Mouse (Mus musculus): ENCODE measurements around the gene Svop. TPM values are rescaled to one million over a fixed set of nuclear protein-coding genes. Genes with fewer than 3 reads are reported as not detected.

The Svop gene
- polyA plus RNA-seq, 1 experiment: 0.33 TPM

DNA sequence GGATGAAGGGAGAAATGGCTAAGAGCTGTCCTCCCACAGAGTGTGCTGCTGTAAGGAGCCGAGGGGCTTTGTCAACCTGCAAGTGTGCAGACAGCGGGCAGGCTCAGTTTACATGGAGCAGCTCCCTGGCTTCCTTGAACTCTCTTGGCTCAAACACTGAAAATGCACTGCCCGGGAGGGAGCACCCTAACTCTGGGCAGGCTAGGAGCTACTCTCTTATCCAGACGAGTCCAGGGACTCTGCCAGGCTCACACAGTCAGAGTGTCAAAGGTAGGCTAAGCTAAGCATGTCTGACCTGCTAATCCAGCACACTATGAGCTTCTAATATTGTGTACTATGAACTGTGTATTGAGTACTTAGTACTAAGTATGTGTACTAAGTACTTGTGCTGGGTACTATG, 84.4 kb downstream of the Svop start:
- 79% methylated on average over 4 of the region's 4 CpGs for whole genome bisulfite sequencing
- DNase-seq (ENCODE audit: low read depth, low spot score): no peak

GRCm38 (mm10) chr5:114005100-114005499, 86.3 kb downstream of the Svop start:
- DNase-seq (ENCODE audit: low read depth, low spot score): no peak
- 27% methylated on average over 5 of the region's 5 CpGs for WGBS

- no peak for DNase-seq (ENCODE audit: low read depth, low spot score)
- 32% methylated on average over 11 of the region's 11 CpGs for WGBS
Measured at GRCm38 (mm10) chr5:114004573-114004972, 86.8 kb downstream of the Svop start.

- no peak for DNase-seq (ENCODE audit: low read depth, low spot score)
- WGBS: 45% methylated on average over 5 of the region's 5 CpGs
Measured at GRCm38 (mm10) chr5:114003542-114003941, 87.8 kb downstream of the Svop start, which contains the start of gene Dao. Dao (plus strand) TSS chr5:114003703.

- no peak for DNase-seq (ENCODE audit: low read depth, low spot score)
- 21% methylated on average over 5 of the region's 5 CpGs for WGBS
Measured at GRCm38 (mm10) chr5:113999382-113999781, 92.0 kb downstream of the Svop start.

- no peak for DNase-seq (ENCODE audit: low read depth, low spot score)
Measured at GRCm38 (mm10) chr5:113996458-113996857, 94.9 kb downstream of the Svop start.

GRCm38 (mm10) chr5:113993487-113994465, 97.6 kb downstream of the Svop start, which contains the start of gene Ssh1:
Ssh1 (minus strand) TSS chr5:113993894.
- no peak for DNase-seq (ENCODE audit: low read depth, low spot score)
- 2% methylated on average over 73 of the region's 83 CpGs for WGBS

More at GRCm38 (mm10) chr5:113996458-113996857, 94.9 kb downstream of the Svop start:
- WGBS: 57% methylated on average over 2 of the region's 2 CpGs

DNA sequence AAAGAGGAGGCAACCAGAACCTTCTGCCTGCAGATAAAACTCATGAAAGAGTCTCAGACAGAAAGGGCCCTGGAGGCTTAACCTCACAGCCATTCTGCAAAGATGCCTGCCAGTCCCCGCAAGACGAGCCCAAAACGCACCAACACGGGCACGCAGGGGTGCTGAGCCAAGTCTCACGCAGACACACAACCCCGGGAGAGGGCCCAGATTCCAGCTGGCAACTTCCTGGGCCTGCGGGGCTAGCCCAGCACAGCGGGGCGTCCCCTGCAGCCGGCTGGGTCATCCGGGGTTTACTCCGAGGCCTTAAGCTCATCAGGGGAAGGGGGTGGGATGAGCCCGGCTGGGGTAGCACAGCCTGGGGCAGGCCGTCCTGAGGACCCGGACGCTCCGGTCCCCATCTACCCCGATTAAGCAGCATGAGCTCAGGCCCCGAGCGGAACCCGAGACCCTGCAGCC, 98.3 kb downstream of the Svop start:
- DNase-seq (ENCODE audit: low read depth, low spot score): no peak
- under 1% methylated on average over 22 of the region's 22 CpGs for whole genome bisulfite sequencing

DNA sequence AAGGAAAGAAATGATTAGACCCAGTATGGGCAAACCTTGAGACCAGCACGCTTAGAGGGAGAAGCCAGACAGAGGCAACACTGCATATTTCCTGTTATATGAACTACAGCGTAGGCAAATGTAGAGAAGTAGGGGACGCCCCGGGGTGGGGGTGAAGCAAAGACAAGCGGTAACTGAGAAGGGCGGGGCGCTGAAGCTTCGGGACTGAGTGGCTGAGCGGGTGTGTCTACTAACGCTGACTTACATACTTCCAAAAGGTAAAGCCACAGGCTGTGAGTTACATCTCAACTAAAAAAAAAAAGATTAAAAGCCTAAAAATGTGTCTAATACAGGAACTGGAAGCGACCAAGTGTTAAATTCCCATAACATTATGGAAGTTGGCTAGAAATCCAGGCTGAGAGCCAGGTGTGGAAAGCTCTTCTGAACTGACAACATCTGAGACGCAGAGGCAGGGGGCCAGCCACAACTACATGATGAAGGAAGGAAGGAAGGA, 99.0 kb downstream of the Svop start:
- DNase-seq (ENCODE audit: low read depth, low spot score): no peak
- 3% methylated on average over 12 of the region's 12 CpGs for WGBS

GRCm38 (mm10) chr5:113991141-113991540, 100.2 kb downstream of the Svop start:
- DNase-seq (ENCODE audit: low read depth, low spot score): no peak
- WGBS: 67% methylated on average over 7 of the region's 7 CpGs

GRCm38 (mm10) chr5:113990593-113990992, 100.8 kb downstream of the Svop start:
- no peak for DNase-seq (ENCODE audit: low read depth, low spot score)
- WGBS: 90% methylated on average over 5 of the region's 5 CpGs

DNA sequence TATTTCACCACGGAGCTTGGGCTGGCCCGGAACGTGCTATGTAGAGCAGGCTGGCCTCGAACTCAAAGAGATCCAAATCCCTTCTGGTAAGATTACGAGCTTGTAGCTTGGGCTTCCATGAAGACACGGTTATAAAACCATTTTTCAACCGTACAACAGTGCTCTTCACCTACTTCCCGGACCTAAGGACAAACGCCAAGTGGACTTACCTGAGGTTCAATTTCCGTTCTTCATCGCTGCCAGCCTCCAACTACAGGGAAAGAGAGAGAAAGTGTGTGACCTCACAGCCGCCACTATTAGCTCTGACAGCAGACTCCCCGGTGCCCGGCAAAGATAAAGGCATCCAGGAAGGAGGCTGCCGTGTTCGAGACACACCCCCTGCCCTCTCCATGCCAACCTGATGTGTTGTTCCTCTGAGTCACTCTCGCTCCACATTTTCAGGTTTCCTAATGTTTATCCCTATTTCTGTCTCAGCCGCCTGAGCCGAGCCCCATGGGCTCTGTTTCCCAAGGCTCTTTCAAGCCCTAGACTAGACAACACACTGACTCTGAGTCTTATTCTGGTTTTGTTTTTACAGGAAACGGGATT, 101.8 kb downstream of the Svop start:
- 64% methylated on average over 20 of the region's 20 CpGs for WGBS

DNA sequence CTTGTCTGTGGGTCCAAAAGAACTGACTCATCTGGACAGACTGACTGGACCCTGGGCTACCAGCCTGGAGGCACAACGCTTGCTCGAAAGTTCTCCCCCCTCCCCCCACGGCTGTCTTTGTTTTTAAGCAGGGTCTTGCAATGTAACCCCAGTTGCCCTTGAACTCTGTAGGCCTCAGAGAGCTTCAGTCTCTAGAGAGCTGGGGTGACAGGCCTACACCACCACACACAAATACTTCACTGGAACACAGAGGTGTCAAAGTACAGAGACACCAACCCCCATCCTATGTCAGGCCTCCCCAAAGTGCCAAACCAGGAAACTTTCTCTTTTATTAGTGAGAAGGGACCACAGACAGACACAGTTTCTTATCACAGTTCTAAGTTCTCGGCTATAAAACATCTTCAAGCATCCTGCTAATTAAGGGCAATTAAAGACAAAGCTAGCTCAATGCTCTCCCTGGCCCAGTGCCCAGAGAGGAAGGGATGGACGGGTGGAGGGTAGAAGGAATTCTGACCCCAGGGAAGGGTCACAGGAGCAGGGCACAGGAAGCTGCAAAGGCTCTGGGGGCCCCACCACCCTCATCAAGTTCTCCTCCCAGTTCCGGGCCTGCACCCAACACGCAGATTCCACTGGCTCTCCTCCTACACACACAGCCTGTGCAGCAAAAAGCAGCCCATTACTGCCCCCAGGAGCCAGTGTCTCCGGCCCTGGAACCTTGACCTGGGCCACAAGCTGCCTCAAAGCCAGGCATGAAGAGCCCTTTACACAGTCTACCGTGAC, 105.0 kb downstream of the Svop start:
- 20% methylated on average over 9 of the region's 9 CpGs for WGBS
- DNase-seq (ENCODE audit: low read depth, low spot score): no peak

More for the DNA sequence above, 101.8 kb downstream of the Svop start:
- no peak for DNase-seq (ENCODE audit: low read depth, low spot score)

DNA sequence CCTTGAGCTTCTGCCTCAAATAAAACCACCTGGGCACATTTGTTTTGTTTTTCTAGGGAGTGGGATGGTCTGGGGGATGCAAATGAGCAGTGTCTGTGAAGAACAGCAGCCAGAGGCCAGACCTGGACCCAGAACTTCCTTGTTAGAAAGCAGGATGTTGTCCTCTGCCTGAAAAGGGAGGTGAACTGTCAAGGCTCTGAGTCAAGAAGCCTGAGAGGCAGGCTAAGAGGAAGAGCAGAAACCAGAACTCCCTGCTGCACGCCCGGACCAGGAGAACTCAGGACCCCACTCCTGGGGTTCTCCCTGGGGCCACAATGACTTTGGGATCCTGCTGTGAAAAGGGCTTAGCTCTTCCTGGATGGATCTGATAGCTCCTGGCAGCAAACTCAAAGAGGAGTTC, 105.6 kb downstream of the Svop start:
- no peak for DNase-seq (ENCODE audit: low read depth, low spot score)
- WGBS: 47% methylated on average over 2 of the region's 2 CpGs

GRCm38 (mm10) chr5:113984025-113984740, 107.2 kb downstream of the Svop start:
- 81% methylated on average over 13 of the region's 13 CpGs for WGBS
- no peak for DNase-seq (ENCODE audit: low read depth, low spot score)

DNA sequence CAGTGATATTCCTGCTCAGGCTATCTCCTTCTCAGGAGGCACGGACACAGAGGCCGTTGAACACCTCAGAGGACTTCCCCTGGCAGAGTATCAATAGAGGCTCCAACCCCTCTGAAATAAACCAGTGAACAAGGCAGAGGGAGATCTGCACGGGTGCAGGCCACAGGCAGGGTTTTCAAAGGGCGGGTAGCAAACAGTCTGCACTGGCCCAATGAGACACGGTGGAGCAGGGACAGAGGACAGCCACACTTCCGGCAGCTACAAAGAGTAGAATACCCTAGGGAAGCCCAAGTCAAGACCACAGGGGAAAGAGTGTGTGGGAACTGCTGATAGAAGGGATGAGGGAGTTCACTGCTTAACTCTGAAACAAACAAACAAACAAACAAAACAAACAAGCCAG, 107.8 kb downstream of the Svop start:
- 70% methylated on average over 6 of the region's 6 CpGs for WGBS
- no peak for DNase-seq (ENCODE audit: low read depth, low spot score)

GRCm38 (mm10) chr5:113981843-113982242, 109.5 kb downstream of the Svop start:
- WGBS: 67% methylated on average over 8 of the region's 8 CpGs
- no peak for DNase-seq (ENCODE audit: low read depth, low spot score)

- WGBS: 52% methylated on average over 6 of the region's 6 CpGs
- DNase-seq (ENCODE audit: low read depth, low spot score): no peak
Measured at GRCm38 (mm10) chr5:113981171-113981570, 110.2 kb downstream of the Svop start.

GRCm38 (mm10) chr5:113980511-113980910, 110.9 kb downstream of the Svop start:
- 42% methylated on average over 1 of the region's 1 CpGs for WGBS

More at GRCm38 (mm10) chr5:113980511-113980910, 110.9 kb downstream of the Svop start:
- DNase-seq (ENCODE audit: low read depth, low spot score): no peak

Measured in large intestine, adult 2 months (tissue).